Mouse (Mus musculus) neural tube, embryonic 14.5 days (tissue): Measurements from ENCODE around the gene Shb. TPM values are rescaled to one million over a fixed set of nuclear protein-coding genes. Genes with fewer than 3 reads are reported as not detected.
"Not testable (repeated sequence)": the region's sequence is repeated elsewhere in the genome, so short reads cannot be mapped to it uniquely, and the experiment has no call there.

Experiments
- ATAC-seq: fragments of 200-750 bp; cut with Nextera tagmentation; 2 replicates; pipeline ENCODE4 v1.8.0; 2017; ENCODE audit warnings: low read depth, mild to moderate bottlenecking, moderate TSS enrichment, moderate library complexity
- H3K27ac ChIP-seq: fragments of 300-500 bp; sonication (generic); 2 replicates; pipeline ENCODE4 v1.5.1; 2014; ENCODE audit warnings: low read depth, mild to moderate bottlenecking, control low read depth, low read length, moderate library complexity, mixed read lengths
- H3K27me3 ChIP-seq: fragments of 300-500 bp; sonication (generic); 2 replicates; pipeline ENCODE4 v1.6.1; 2014; ENCODE audit warnings: low read length; ENCODE audit not compliant: control insufficient read depth, insufficient read depth
- H3K36me3 ChIP-seq: fragments of 300-500 bp; sonication (generic); 2 replicates; pipeline ENCODE4 v1.6.1; 2014; ENCODE audit warnings: low read length, mixed read lengths; ENCODE audit not compliant: control insufficient read depth, insufficient read depth
- H3K4me1 ChIP-seq: fragments of 300-500 bp; sonication (generic); 2 replicates; pipeline ENCODE4 v1.6.1; 2014; ENCODE audit warnings: low read length; ENCODE audit not compliant: control insufficient read depth, insufficient read depth
- H3K4me2 ChIP-seq: fragments of 300-500 bp; sonication (generic); 2 replicates; pipeline ENCODE4 v1.6.1; 2014; ENCODE audit warnings: mild to moderate bottlenecking, low read depth, low read length, control low read depth
- H3K4me3 ChIP-seq: fragments of 300-500 bp; sonication (generic); 2 replicates; pipeline ENCODE4 v1.5.1; 2014; ENCODE audit warnings: low read depth, low read length, control low read depth, mixed read lengths
- H3K9ac ChIP-seq: fragments of 300-500 bp; sonication (generic); replicated peaks from 2 replicates; pipeline ENCODE4 v1.6.1; 2014; ENCODE audit warnings: low read depth, mild to moderate bottlenecking, control low read depth, low read length, mixed read lengths
- H3K9me3 ChIP-seq: fragments of 300-500 bp; sonication (generic); 2 replicates; pipeline ENCODE4 v1.6.1; 2016; ENCODE audit warnings: low read length; ENCODE audit not compliant: control insufficient read depth
- WGBS: fragments of 180-500 bp; shearing (Covaris S2); extraction: QIAGEN DNeasy Blood & Tissue Kit; methylation state at CpG from one replicate; pipeline ENCODE4 v1.1.7; 2014; 5-methylcytosine and 5-hydroxymethylcytosine counted together
- polyA plus RNA-seq: library from polyadenylated mRNA; unstranded; fragments of >200 nt; fragmentation: Nextera tagmentation; extraction: Ambion mirVana; gene quantifications from 2 replicates; pipeline ENCODE4 v1.2.1, GENCODE M21; 2014

Gene Shb
- polyA plus RNA-seq, 1 experiment from 2014 or later, result 6.2 TPM

DNA sequence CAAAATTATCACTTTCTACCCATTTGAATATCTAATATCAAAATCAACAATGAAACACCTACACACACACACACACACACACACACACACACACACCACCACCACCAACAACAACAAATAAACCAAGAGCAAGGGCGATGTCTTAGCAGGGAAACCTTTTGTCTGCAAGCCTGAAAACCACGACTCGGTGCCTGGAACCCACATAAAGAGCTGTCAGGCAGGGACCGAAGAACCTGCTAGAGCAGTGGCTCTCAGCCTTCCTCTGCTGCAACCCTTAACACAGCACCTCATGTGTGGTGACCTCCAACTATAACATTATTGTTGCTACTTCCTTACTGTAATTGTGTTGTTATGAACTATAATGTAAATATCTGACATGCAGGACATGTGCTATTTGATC, 130.0 kb downstream of the Shb start:
- Histone ChIP-seq H3K4me3 (no peak overlapping the region), H3K27ac (no peak overlapping the region), H3K9me3 (no peaks in the 10 kb centered on the region), H3K4me2 (no peak overlapping the region), H3K27me3 (no peaks in the 10 kb centered on the region), H3K4me1 (peaks cover 15% of the 10 kb centered on the region), H3K9ac (no peak overlapping the region), H3K36me3 (peaks cover 35% of the 10 kb centered on the region)
- 93% methylated on average over 4 of the region's 4 CpGs for WGBS
- ATAC-seq, result no peak

DNA sequence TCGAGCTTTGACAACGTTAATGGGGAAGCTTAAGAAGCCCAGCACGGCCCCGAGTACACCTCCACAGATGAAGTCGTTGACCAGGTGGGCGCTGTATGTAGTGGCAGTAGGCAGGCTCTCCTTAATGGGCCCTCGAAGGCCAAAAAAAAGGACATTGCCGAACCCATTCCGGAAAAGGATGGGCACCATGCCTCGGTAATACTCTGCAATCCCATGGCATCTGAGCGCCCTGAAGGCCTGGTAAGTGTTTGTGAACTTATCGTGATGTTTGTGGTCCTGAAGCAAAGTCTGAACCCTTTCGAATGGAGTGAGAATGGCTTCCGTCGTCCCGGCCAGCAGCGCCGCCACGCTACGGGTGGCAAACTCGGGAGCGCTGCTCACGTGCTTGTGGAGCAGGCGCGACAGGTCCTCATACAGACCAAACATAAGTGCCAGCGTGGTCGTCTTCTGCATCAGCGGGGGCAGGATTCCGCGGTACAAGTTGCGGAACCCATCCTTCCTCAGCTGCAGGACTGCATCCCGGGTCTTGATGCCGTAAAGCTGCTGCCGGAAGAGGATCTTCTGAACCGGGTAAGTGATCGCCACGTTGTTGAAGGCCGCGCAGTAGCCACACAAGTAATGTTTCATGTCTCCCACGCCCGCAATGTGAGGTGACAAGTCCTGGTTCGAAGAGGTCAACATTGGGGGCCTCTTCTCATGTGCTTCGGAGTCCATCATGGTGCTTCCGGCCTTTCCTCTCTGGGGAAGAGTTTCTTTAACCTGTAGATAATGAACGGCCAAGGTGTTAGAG, 132.7 kb downstream of the Shb start:
- H3K4me2 ChIP-seq, result no peak overlapping the region
- H3K9me3 ChIP-seq, result no peaks in the 10 kb centered on the region
- 96% methylated on average over 45 of the region's 45 CpGs for WGBS
- no peak overlapping the region for H3K4me3 ChIP-seq
- H3K27ac ChIP-seq, result no peak overlapping the region
- ATAC-seq, result no peak
- H3K27me3 ChIP-seq, result no peaks in the 10 kb centered on the region
- H3K9ac ChIP-seq, result no peak overlapping the region
- H3K4me1 ChIP-seq, result no peaks in the 10 kb centered on the region
- peaks cover 35% of the 10 kb centered on the region for H3K36me3 ChIP-seq

DNA sequence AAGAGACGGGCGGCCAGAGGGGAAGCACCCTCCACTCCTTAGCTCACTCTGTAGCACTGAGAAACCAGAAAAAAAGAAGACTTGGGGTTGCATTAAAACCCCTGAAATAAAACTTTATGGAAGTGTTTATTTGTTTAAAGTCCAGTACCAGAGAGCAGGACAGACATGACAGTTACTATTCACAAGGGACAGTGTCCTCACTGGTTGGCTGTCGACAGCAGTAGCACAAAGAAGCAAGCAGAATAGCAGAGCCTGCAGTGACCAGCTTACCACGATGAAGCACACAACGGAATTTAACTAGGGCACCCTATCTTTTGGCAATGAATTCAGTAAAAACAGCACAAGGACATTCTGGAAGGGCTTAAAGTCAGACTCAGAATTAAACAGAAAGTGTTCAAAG, 134.0 kb downstream of the Shb start:
- H3K9ac ChIP-seq, result not testable (repeated sequence)
- peaks cover 29% of the 10 kb centered on the region for H3K36me3 ChIP-seq

DNA sequence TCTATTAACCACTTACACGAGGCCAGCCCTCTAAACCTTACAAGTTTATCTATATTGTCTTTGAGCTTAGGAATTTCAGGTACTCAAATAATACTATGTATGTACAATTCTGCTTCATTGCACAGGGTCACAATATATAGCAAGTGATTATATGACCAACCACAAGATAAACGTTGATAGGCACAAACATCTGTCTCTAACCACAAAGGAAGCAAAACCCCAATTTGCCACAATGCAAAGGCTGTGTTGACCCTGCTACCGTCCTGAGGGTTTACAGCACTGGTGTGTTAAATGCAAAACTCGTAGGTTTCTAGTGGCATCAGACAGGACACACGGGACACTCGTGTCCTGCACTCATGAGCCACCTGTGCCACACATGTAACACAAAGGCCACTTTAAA, 136.1 kb downstream of the Shb start:
- not testable (repeated sequence) for H3K27me3 ChIP-seq, H3K27ac ChIP-seq, H3K9ac ChIP-seq, H3K9me3 ChIP-seq, H3K4me3 ChIP-seq, H3K4me2 ChIP-seq, H3K4me1 ChIP-seq, ATAC-seq
- peaks cover 18% of the 10 kb centered on the region for H3K36me3 ChIP-seq
- WGBS, result 88% methylated on average over 6 of the region's 6 CpGs

More for the DNA sequence above, 134.0 kb downstream of the Shb start:
- not testable (repeated sequence) for H3K27ac ChIP-seq, H3K4me3 ChIP-seq, ATAC-seq, H3K9me3 ChIP-seq, H3K4me1 ChIP-seq, H3K27me3 ChIP-seq, H3K4me2 ChIP-seq
- 85% methylated on average over 5 of the region's 5 CpGs for WGBS

DNA sequence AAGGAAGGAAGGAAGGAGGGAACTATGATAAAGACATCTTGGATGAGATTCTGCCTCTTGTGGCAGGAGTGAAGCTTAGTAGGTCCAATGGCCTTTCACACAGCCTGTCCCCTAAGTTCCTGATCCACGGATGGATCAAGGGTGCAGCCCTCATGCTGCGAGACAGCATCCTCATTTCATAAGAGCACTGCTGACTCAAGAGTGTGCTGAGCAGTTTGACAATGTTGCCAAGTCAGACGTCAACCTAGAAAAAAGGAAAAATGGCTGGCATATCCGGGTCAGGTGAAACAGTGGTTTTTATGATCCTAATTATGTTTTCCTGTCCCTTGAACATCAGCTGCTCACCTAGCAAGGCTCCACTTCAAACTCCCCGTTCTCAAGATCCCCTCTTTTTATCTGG, 138.6 kb downstream of the Shb start:
- no peak overlapping the region for H3K4me2 ChIP-seq
- no peak for ATAC-seq
- H3K9me3 ChIP-seq, result no peaks in the 10 kb centered on the region
- 90% methylated on average over 5 of the region's 5 CpGs for WGBS
- H3K27ac ChIP-seq, result no peak overlapping the region
- H3K27me3 ChIP-seq, result no peaks in the 10 kb centered on the region
- H3K9ac ChIP-seq, result no peak overlapping the region
- H3K4me3 ChIP-seq, result no peak overlapping the region
- no peaks in the 10 kb centered on the region for H3K4me1 ChIP-seq
- peaks cover 6% of the 10 kb centered on the region for H3K36me3 ChIP-seq

DNA sequence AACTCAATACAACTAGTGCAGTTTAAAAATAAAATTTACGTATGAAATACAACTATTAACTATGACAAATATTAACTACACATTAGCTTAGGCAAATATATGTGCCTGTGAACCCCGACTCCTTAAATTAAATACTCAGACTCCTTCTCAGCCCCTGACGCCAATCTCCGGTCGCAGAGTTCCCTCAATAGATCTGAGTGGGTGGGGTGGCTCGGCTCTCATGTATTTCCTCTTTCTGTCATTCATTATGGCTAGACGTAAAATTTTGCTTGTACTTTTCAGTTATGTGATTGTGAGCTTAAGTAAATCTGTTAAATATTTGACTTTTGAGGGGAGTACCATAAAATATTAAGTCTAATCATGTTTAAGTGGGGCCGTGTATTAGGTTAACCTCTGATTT, 139.3 kb downstream of the Shb start:
- H3K27me3 ChIP-seq, result no peaks in the 10 kb centered on the region
- no peaks in the 10 kb centered on the region for H3K9me3 ChIP-seq
- no peak overlapping the region for H3K9ac ChIP-seq
- 84% methylated on average over 8 of the region's 8 CpGs for WGBS
- no peak for ATAC-seq
- H3K4me2 ChIP-seq, result no peak overlapping the region
- no peak overlapping the region for H3K4me3 ChIP-seq
- H3K4me1 ChIP-seq, result no peaks in the 10 kb centered on the region
- no peaks in the 10 kb centered on the region for H3K36me3 ChIP-seq
- no peak overlapping the region for H3K27ac ChIP-seq

DNA sequence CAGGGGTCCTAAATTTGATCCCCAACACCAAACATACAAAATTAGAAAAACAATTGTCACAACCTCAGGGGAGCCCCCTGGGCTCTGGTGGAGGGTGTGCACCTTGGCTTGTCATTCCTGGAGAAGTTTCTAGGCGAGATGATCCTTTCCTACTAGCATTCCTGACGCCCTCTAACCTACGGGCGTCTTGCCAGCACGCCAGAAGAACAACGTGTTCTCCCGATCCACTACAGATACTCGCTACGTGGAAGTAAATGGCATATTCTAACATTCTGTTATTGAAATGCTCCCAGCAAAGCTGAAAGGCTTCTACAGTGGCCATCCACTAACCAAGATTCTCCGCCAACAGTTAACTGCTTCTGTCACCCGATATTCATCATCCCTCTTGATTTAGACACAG, 139.7 kb downstream of the Shb start:
- Histone ChIP-seq H3K4me1 (no peaks in the 10 kb centered on the region), H3K27ac (no peak overlapping the region), H3K4me2 (no peak overlapping the region), H3K27me3 (no peaks in the 10 kb centered on the region), H3K4me3 (no peak overlapping the region), H3K9me3 (no peaks in the 10 kb centered on the region), H3K36me3 (no peaks in the 10 kb centered on the region), H3K9ac (no peak overlapping the region)
- ATAC-seq, result no peak
- WGBS, result 83% methylated on average over 11 of the region's 11 CpGs

DNA sequence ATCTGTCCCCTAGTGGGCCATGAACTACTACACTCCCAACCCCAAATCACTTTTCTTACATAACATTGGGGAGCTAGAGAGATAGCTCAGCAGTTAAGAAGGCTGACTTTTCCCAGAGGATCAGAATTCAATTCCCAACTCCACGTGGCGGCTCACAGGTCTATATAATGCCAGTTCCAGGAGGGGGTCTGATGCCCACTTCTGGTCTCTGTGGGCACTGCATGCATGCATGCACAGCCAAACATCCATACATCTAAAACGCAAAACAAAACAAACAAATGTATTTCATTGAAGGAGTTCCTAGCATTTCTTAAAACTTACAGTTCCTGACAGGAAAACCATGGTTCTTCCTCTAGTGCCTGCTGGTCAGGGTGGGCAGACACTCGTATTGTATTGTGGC, 140.2 kb downstream of the Shb start:
- WGBS, result 66% methylated on average over 4 of the region's 4 CpGs
- no peaks in the 10 kb centered on the region for H3K36me3 ChIP-seq

DNA sequence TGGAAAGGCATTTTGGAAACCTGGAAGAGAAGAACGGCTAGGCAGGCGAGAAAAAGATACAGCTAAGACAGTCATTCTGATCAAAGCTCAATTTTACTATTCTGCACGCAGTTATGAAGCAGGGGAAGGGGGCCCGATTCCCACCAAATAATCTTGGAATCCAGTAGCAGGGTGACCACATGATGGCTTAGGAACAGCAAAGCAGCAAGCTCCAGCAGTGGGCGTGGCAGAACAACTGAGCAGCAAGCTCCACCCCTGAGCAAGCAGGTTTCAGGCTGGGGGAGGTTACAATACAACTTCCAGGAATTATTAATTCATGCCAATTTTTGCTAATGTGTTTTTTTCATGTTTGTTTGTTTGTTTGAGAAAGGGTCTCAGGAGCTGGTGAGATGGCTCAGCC, 145.0 kb downstream of the Shb start:
- H3K27me3 ChIP-seq, H3K9me3 ChIP-seq, H3K4me1 ChIP-seq, H3K36me3 ChIP-seq, ATAC-seq, H3K4me3 ChIP-seq, H3K27ac ChIP-seq, H3K4me2 ChIP-seq, H3K9ac ChIP-seq: not testable (repeated sequence)
- WGBS, result 96% methylated on average over 5 of the region's 5 CpGs

More for the DNA sequence above, 140.2 kb downstream of the Shb start:
- H3K9me3 ChIP-seq, result no peaks in the 10 kb centered on the region
- no peak overlapping the region for H3K27ac ChIP-seq
- H3K27me3 ChIP-seq, result no peaks in the 10 kb centered on the region
- no peak for ATAC-seq
- H3K4me1 ChIP-seq, result no peaks in the 10 kb centered on the region
- no peak overlapping the region for H3K4me2 ChIP-seq
- no peak overlapping the region for H3K9ac ChIP-seq
- no peak overlapping the region for H3K4me3 ChIP-seq
